Mouse (Mus musculus) embryonic facial prominence, embryonic 15.5 days (tissue): Measurements from ENCODE around the gene Cisd3. TPM values are rescaled to one million over a fixed set of nuclear protein-coding genes. Genes with fewer than 3 reads are reported as not detected.

Experiments
- ATAC-seq: fragments of 200-750 bp; cut with Nextera tagmentation; 2 replicates; pipeline ENCODE4 v1.8.0; 2017; ENCODE audit warnings: low read depth, moderate TSS enrichment; ENCODE audit not compliant: insufficient number of reproducible peaks, low FRiP score, low TSS enrichment
- H3K27ac ChIP-seq: fragments of 300-500 bp; sonication (generic); replicated peaks from 2 replicates; pipeline ENCODE4 v1.5.1; 2015; ENCODE audit warnings: mild to moderate bottlenecking, inconsistent platforms
- H3K27me3 ChIP-seq: fragments of 300-500 bp; sonication (generic); 2 replicates; pipeline ENCODE4 v1.6.1; 2015; ENCODE audit warnings: inconsistent platforms
- H3K36me3 ChIP-seq: fragments of 300-500 bp; sonication (generic); 2 replicates; pipeline ENCODE4 v1.6.1; 2015; ENCODE audit warnings: mild to moderate bottlenecking, inconsistent platforms
- H3K4me1 ChIP-seq: fragments of 300-500 bp; sonication (generic); 2 replicates; pipeline ENCODE4 v1.6.1; 2015; ENCODE audit warnings: inconsistent platforms
- H3K4me2 ChIP-seq: fragments of 300-500 bp; sonication (generic); replicated peaks from 2 replicates; pipeline ENCODE4 v1.6.1; 2015; ENCODE audit warnings: mild to moderate bottlenecking, inconsistent platforms
- H3K4me3 ChIP-seq: fragments of 300-500 bp; sonication (generic); replicated peaks from 2 replicates; pipeline ENCODE4 v1.5.1; 2015; ENCODE audit warnings: mild to moderate bottlenecking, inconsistent platforms
- H3K9ac ChIP-seq: fragments of 300-500 bp; sonication (generic); 2 replicates; pipeline ENCODE4 v1.6.1; 2015; ENCODE audit warnings: inconsistent platforms
- H3K9me3 ChIP-seq: fragments of 300-500 bp; sonication (generic); replicated peaks from 2 replicates; pipeline ENCODE4 v1.6.1; 2016; ENCODE audit warnings: inconsistent platforms
- whole genome bisulfite sequencing: fragments of 180-500 bp; shearing (Covaris S2); methylation state at CpG from one replicate; pipeline ENCODE4 v1.1.7; 2015; 5-methylcytosine and 5-hydroxymethylcytosine counted together
- polyA plus RNA-seq: library from polyadenylated mRNA; unstranded; fragments of >200 nt; fragmentation: Nextera tagmentation; extraction: Ambion mirVana; gene quantifications from 2 replicates; pipeline ENCODE4 v1.2.1, GENCODE M21; 2015

Cisd3 gene
- polyA plus RNA-seq, 1 experiment from 2014 or later: 32.7 TPM

GRCm38 (mm10) chr11:97676050-97676754, 9.4 kb upstream of the Cisd3 start:
- Histone ChIP-seq H3K36me3 (peaks cover 77% of the 10 kb centered on the region), H3K4me3 (no peak overlapping the region), H3K4me2 (no peak overlapping the region), H3K9me3 (no peaks in the 10 kb centered on the region), H3K27ac (no peak overlapping the region), H3K4me1 (peaks cover 20% of the 10 kb centered on the region), H3K27me3 (no peaks in the 10 kb centered on the region), H3K9ac (no peak overlapping the region)
- no peak for ATAC-seq
- 90% methylated on average over 15 of the region's 15 CpGs for WGBS

GRCm38 (mm10) chr11:97677381-97677780, 8.2 kb upstream of the Cisd3 start:
- peaks cover 18% of the 10 kb centered on the region for H3K4me1 ChIP-seq
- 36% methylated on average over 15 of the region's 15 CpGs for WGBS
- no peaks in the 10 kb centered on the region for H3K9me3 ChIP-seq
- peaks cover 79% of the 10 kb centered on the region for H3K36me3 ChIP-seq
- no peaks in the 10 kb centered on the region for H3K27me3 ChIP-seq
- no peak for ATAC-seq
- no peak overlapping the region for H3K9ac ChIP-seq
- H3K27ac ChIP-seq: peak overlapping the region; percentile 31; the same call in 1 of the 2 replicates
- no peak overlapping the region for H3K4me3 ChIP-seq
- no peak overlapping the region for H3K4me2 ChIP-seq

- no peak overlapping the region for H3K27ac ChIP-seq
- no peaks in the 10 kb centered on the region for H3K9me3 ChIP-seq
- H3K4me3 ChIP-seq: no peak overlapping the region
- H3K4me2 ChIP-seq: no peak overlapping the region
- ATAC-seq: no peak
- H3K36me3 ChIP-seq: peaks cover 75% of the 10 kb centered on the region
- H3K9ac ChIP-seq: no peak overlapping the region
- no peaks in the 10 kb centered on the region for H3K27me3 ChIP-seq
- peaks cover 18% of the 10 kb centered on the region for H3K4me1 ChIP-seq
- WGBS: 62% methylated on average over 8 of the region's 8 CpGs
These were observed 7.8 kb upstream of the Cisd3 start for GRCm38 (mm10) chr11:97677842-97678241.

- Histone ChIP-seq H3K36me3 (peaks cover 70% of the 10 kb centered on the region), H3K9ac (no peak overlapping the region), H3K27ac (no peak overlapping the region), H3K4me1 (peaks cover 18% of the 10 kb centered on the region), H3K4me2 (no peak overlapping the region), H3K27me3 (no peaks in the 10 kb centered on the region), H3K9me3 (no peaks in the 10 kb centered on the region), H3K4me3 (no peak overlapping the region)
- 76% methylated on average over 15 of the region's 15 CpGs for whole genome bisulfite sequencing
- ATAC-seq: no peak
These were observed 7.3 kb upstream of the Cisd3 start for GRCm38 (mm10) chr11:97678301-97678700.

GRCm38 (mm10) chr11:97680430-97680829, 5.2 kb upstream of the Cisd3 start:
- Histone ChIP-seq H3K9me3 (no peaks in the 10 kb centered on the region), H3K36me3 (peaks cover 49% of the 10 kb centered on the region), H3K9ac (no peak overlapping the region), H3K4me1 (peaks cover 18% of the 10 kb centered on the region), H3K4me3 (no peak overlapping the region), H3K27me3 (no peaks in the 10 kb centered on the region), H3K4me2 (no peak overlapping the region), H3K27ac (no peak overlapping the region)
- ATAC-seq: no peak
- WGBS: 80% methylated on average over 12 of the region's 12 CpGs

GRCm38 (mm10) chr11:97682504-97683055, 3.0 kb upstream of the Cisd3 start:
- 78% methylated on average over 6 of the region's 6 CpGs for WGBS
- Histone ChIP-seq H3K36me3 (peaks cover 35% of the 10 kb centered on the region), H3K4me2 (no peak overlapping the region), H3K9ac (no peak overlapping the region), H3K27me3 (no peaks in the 10 kb centered on the region), H3K27ac (no peak overlapping the region), H3K9me3 (no peaks in the 10 kb centered on the region), H3K4me1 (peaks cover 24% of the 10 kb centered on the region), H3K4me3 (no peak overlapping the region)
- no peak for ATAC-seq

GRCm38 (mm10) chr11:97684063-97684680, 1.5 kb upstream of the Cisd3 start:
- H3K9me3 ChIP-seq: no peaks in the 10 kb centered on the region
- H3K4me3 ChIP-seq: no peak overlapping the region
- WGBS: 81% methylated on average over 6 of the region's 6 CpGs
- H3K27me3 ChIP-seq: no peaks in the 10 kb centered on the region
- H3K4me2 ChIP-seq: no peak overlapping the region
- H3K4me1 ChIP-seq: peaks cover 22% of the 10 kb centered on the region
- 0 out of 2 replicates have a peak overlapping the region, but pooled peaks have one; percentile 2 for H3K9ac ChIP-seq
- no peak for ATAC-seq
- no peak overlapping the region for H3K27ac ChIP-seq
- H3K36me3 ChIP-seq: peaks cover 39% of the 10 kb centered on the region

GRCm38 (mm10) chr11:97684766-97685165, 860 bp upstream of the Cisd3 start:
- H3K4me2 ChIP-seq: no peak overlapping the region
- no peak overlapping the region for H3K9ac ChIP-seq
- H3K4me3 ChIP-seq: no peak overlapping the region
- no peaks in the 10 kb centered on the region for H3K27me3 ChIP-seq
- H3K9me3 ChIP-seq: no peaks in the 10 kb centered on the region
- WGBS: 38% methylated on average over 7 of the region's 7 CpGs
- no peak for ATAC-seq
- H3K36me3 ChIP-seq: peaks cover 39% of the 10 kb centered on the region
- H3K27ac ChIP-seq: no peak overlapping the region
- H3K4me1 ChIP-seq: peaks cover 22% of the 10 kb centered on the region

- 0 out of 2 replicates have a peak overlapping the region, but pooled peaks have one; percentile 1 for H3K27ac ChIP-seq
- H3K36me3 ChIP-seq: peaks cover 37% of the 10 kb centered on the region
- H3K9me3 ChIP-seq: no peaks in the 10 kb centered on the region
- no peak overlapping the region for H3K9ac ChIP-seq
- peaks cover 17% of the 10 kb centered on the region for H3K4me1 ChIP-seq
- WGBS: 64% methylated on average over 11 of the region's 11 CpGs
- ATAC-seq: no peak
- H3K4me3 ChIP-seq: peak overlapping the region; percentile 40
- H3K4me2 ChIP-seq: peak overlapping the region; percentile 61
- no peaks in the 10 kb centered on the region for H3K27me3 ChIP-seq
These were observed 789 bp downstream of the Cisd3 start for GRCm38 (mm10) chr11:97686322-97686908.

GRCm38 (mm10) chr11:97687061-97687460, 1.4 kb downstream of the Cisd3 start:
- Histone ChIP-seq H3K27me3 (no peaks in the 10 kb centered on the region), H3K4me2 (no peak overlapping the region), H3K27ac (peak overlapping the region; percentile 1; the same call in 1 of the 2 replicates), H3K4me1 (peaks cover 17% of the 10 kb centered on the region), H3K9me3 (no peaks in the 10 kb centered on the region), H3K9ac (no peak overlapping the region), H3K4me3 (no peak overlapping the region), H3K36me3 (peaks cover 37% of the 10 kb centered on the region)
- WGBS: 65% methylated on average over 3 of the region's 3 CpGs
- ATAC-seq: no peak

- no peak overlapping the region for H3K4me3 ChIP-seq
- no peaks in the 10 kb centered on the region for H3K27me3 ChIP-seq
- peaks cover 43% of the 10 kb centered on the region for H3K36me3 ChIP-seq
- H3K4me1 ChIP-seq: peaks cover 27% of the 10 kb centered on the region
- H3K9me3 ChIP-seq: no peaks in the 10 kb centered on the region
- H3K27ac ChIP-seq: no peak overlapping the region
- 27% methylated on average over 10 of the region's 10 CpGs for WGBS
- H3K9ac ChIP-seq: no peak overlapping the region
- no peak for ATAC-seq
- no peak overlapping the region for H3K4me2 ChIP-seq
These were observed 4.2 kb downstream of the Cisd3 start for GRCm38 (mm10) chr11:97689861-97690260.
